Mouse (Mus musculus): ENCODE results near the gene Nop10. TPM values are rescaled to one million over a fixed set of nuclear protein-coding genes. Genes with fewer than 3 reads are reported as not detected.
"Not testable (repeated sequence)": the region's sequence is repeated elsewhere in the genome, so short reads cannot be mapped to it uniquely, and the experiment has no call there.

The Nop10 gene
- polyA plus RNA-seq, 1 experiment from 2014 or later, result 177 TPM

DNA sequence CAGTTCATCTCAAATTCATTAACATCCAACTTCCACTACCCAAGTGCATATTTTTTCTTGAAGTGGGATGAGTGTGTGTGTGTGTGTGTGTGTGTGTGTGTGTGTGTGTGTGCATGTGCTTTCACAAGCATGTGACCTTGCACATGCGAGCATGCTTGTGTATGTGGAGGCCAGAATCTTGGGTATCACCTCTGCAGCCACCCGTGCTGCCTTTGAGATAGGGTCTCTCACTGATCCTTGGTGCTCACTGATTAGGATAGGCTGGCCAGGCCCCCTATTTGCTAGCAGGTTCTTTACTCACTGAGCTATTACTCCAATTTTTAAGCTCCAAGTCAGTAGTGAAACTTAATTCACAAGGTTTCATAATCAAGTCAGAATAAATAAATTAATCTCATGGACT is 11.2 kb downstream of the Nop10 start:
- no peak overlapping the region for H3K27ac ChIP-seq
- no peak overlapping the region for H3K9ac ChIP-seq
- no peak overlapping the region for H3K4me2 ChIP-seq (replicated peaks)
- ATAC-seq (ENCODE audit: low FRiP score) (no peak), DNase-seq (ENCODE audit: low spot score) (no peak)
- no peaks in the 10 kb centered on the region for H3K36me3 ChIP-seq (replicated peaks; ENCODE audit: control insufficient read depth, insufficient read depth)
- no peaks in the 10 kb centered on the region for H3K27me3 ChIP-seq (ENCODE audit: control insufficient read depth, insufficient read depth, low read length)
- H3K4me3 ChIP-seq (replicated peaks; ENCODE audit: low read length), result no peak overlapping the region
- H3K4me1 ChIP-seq (replicated peaks; ENCODE audit: control insufficient read depth, insufficient read depth, low read length), result peaks cover 26% of the 10 kb centered on the region
- WGBS, result 100% methylated on average over 2 of the region's 2 CpGs
- no peaks in the 10 kb centered on the region for H3K9me3 ChIP-seq (ENCODE audit: control insufficient read depth, low read length)

DNA sequence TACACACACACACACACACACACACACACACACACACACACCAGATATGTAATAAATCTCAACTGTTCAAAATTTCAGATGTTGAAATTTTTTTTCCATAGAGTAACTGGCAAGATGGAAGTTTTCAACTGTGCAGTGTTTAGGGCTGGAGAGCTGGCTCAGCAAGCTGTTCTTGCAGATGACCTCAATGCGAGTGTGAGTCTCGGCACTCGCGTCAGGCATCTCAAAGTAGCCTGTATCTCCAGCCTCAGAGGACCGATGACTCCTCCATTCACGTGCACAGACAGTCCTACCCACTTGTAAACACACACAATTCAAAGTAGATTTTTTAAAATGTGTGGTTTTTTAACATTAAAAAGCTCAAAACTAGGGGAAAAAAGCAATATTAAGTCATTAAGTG is 11.7 kb downstream of the Nop10 start:
- DNase-seq (ENCODE audit: low spot score) (no peak), ATAC-seq (ENCODE audit: low FRiP score) (no peak)
- no peaks in the 10 kb centered on the region for H3K36me3 ChIP-seq (replicated peaks; ENCODE audit: control insufficient read depth, insufficient read depth)
- H3K27me3 ChIP-seq (ENCODE audit: control insufficient read depth, insufficient read depth, low read length), result no peaks in the 10 kb centered on the region
- peaks cover 22% of the 10 kb centered on the region for H3K4me1 ChIP-seq (replicated peaks; ENCODE audit: control insufficient read depth, insufficient read depth, low read length)
- H3K4me3 ChIP-seq (replicated peaks; ENCODE audit: low read length), result no peak overlapping the region
- H3K9ac ChIP-seq, result no peak overlapping the region
- 90% methylated on average over 6 of the region's 6 CpGs for WGBS
- no peak overlapping the region for H3K27ac ChIP-seq
- H3K9me3 ChIP-seq (ENCODE audit: control insufficient read depth, low read length), result no peaks in the 10 kb centered on the region
- H3K4me2 ChIP-seq (replicated peaks), result no peak overlapping the region

DNA sequence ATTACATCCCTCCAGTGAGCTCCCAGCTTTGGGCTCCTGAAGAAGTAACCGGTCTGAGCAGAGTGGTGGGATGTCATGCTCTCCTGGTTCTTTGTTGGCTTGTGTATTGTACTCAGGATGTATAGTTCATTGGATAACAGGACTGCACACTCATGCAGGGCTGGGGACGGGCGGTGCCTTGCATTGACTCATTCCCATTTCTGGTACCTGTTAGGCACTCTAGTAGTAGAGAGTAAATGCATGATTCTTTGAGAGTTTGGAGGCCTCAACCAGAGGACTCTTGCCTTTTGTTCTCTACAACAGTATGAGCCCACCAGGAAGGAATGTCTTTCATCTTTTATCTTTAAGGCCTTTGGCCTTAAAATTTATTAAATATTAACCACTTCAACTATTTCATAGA is 15.1 kb downstream of the Nop10 start:
- Histone ChIP-seq H3K27ac (no peak overlapping the region), H3K9ac (no peak overlapping the region), H3K27me3 (ENCODE audit: control insufficient read depth, insufficient read depth, low read length) (no peaks in the 10 kb centered on the region), H3K4me3 (replicated peaks; ENCODE audit: low read length) (no peak overlapping the region), H3K36me3 (replicated peaks; ENCODE audit: control insufficient read depth, insufficient read depth) (no peaks in the 10 kb centered on the region), H3K9me3 (ENCODE audit: control insufficient read depth, low read length) (no peaks in the 10 kb centered on the region), H3K4me2 (replicated peaks) (no peak overlapping the region), H3K4me1 (replicated peaks; ENCODE audit: control insufficient read depth, insufficient read depth, low read length) (no peaks in the 10 kb centered on the region)
- WGBS, result 94% methylated on average over 3 of the region's 3 CpGs
- ATAC-seq (ENCODE audit: low FRiP score) (no peak), DNase-seq (ENCODE audit: low spot score) (no peak)

DNA sequence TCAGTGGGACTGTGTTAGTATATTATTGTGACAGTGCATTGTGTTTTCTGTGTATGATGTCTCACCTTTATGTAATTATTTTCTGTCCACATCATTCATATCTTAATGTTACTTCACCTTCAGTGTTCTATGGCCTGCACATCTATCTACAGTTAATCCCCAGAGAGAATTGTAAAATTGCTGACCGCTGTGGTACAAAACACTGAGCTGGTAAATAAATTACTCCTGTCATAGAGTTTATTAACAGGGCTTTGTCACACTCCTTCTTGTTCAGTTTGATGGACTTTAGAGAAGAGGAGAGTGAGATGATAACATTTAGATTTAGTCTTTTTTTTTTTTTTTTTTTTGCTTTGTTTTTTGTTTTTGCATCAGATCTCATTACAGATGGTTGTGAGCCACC is 21.1 kb downstream of the Nop10 start:
- ATAC-seq (ENCODE audit: low FRiP score), result no peak
- Histone ChIP-seq H3K4me2 (replicated peaks) (no peak overlapping the region), H3K4me3 (replicated peaks; ENCODE audit: low read length) (no peak overlapping the region), H3K27ac (no peak overlapping the region), H3K27me3 (ENCODE audit: control insufficient read depth, insufficient read depth, low read length) (no peaks in the 10 kb centered on the region), H3K36me3 (replicated peaks; ENCODE audit: control insufficient read depth, insufficient read depth) (no peaks in the 10 kb centered on the region), H3K9me3 (ENCODE audit: control insufficient read depth, low read length) (no peaks in the 10 kb centered on the region), H3K4me1 (replicated peaks; ENCODE audit: control insufficient read depth, insufficient read depth, low read length) (peaks cover 10% of the 10 kb centered on the region), H3K9ac (no peak overlapping the region)
- DNase-seq (ENCODE audit: low spot score), result no peak
- WGBS, result 82% methylated on average over 1 of the region's 1 CpGs

- no peaks in the 10 kb centered on the region for H3K27me3 ChIP-seq (ENCODE audit: control insufficient read depth, insufficient read depth, low read length)
- peak overlapping the region; percentile 35 for H3K4me3 ChIP-seq (replicated peaks; ENCODE audit: low read length)
- WGBS, result 2% methylated on average over 21 of the region's 21 CpGs
- peak; percentile 68 for DNase-seq (ENCODE audit: low spot score)
- no peaks in the 10 kb centered on the region for H3K9me3 ChIP-seq (ENCODE audit: control insufficient read depth, low read length)
- no peaks in the 10 kb centered on the region for H3K36me3 ChIP-seq (replicated peaks; ENCODE audit: control insufficient read depth, insufficient read depth)
- ATAC-seq (ENCODE audit: low FRiP score), result peak; percentile 87
- H3K9ac ChIP-seq, result peak overlapping the region; percentile 65
- H3K4me1 ChIP-seq (replicated peaks; ENCODE audit: control insufficient read depth, insufficient read depth, low read length), result peaks cover 10% of the 10 kb centered on the region
- peak overlapping the region; percentile 81 for H3K4me2 ChIP-seq (replicated peaks)
- no peak overlapping the region for H3K27ac ChIP-seq
Observed at GRCm38 (mm10) chr2:112284363-112285030, 22.8 kb downstream of the Nop10 start.

GRCm38 (mm10) chr2:112285031-112285390 is 23.3 kb downstream of the Nop10 start:
- Histone ChIP-seq H3K4me1 (replicated peaks; ENCODE audit: control insufficient read depth, insufficient read depth, low read length) (peaks cover 10% of the 10 kb centered on the region), H3K27me3 (ENCODE audit: control insufficient read depth, insufficient read depth, low read length) (no peaks in the 10 kb centered on the region), H3K9ac (peak overlapping the region; percentile 65; the same call in 1 of the 2 replicates), H3K9me3 (ENCODE audit: control insufficient read depth, low read length) (no peaks in the 10 kb centered on the region), H3K4me3 (replicated peaks; ENCODE audit: low read length) (peak overlapping the region; percentile 35; the same call in 1 of the 2 replicates), H3K36me3 (replicated peaks; ENCODE audit: control insufficient read depth, insufficient read depth) (no peaks in the 10 kb centered on the region), H3K27ac (no peak overlapping the region), H3K4me2 (replicated peaks) (peak overlapping the region; percentile 81)
- no peak for DNase-seq (ENCODE audit: low spot score)
- no peak for ATAC-seq (ENCODE audit: low FRiP score)
- 62% methylated on average over 6 of the region's 6 CpGs for WGBS

DNA sequence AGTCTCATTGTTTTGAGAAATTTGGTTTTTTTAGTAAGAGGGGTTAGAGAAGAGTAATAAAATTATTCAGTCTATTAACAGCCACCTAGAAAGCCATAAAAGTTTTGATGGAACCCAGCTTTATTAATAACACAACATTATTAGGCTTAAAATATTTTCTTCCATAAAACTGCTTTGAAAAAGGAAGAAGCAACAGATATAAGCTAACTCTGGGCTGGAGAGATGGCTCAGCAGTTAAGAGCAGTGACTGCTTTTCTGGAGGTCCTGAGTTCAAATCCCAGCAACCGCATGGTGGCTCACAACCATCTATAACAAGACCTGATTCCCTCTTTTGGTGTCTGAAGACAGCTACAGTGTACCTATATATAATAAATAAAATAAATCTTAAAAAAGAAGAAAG is 24.3 kb downstream of the Nop10 start:
- DNase-seq (ENCODE audit: low spot score); H3K27ac ChIP-seq; H3K4me3 ChIP-seq (replicated peaks; ENCODE audit: low read length); H3K36me3 ChIP-seq (replicated peaks; ENCODE audit: control insufficient read depth, insufficient read depth); H3K27me3 ChIP-seq (ENCODE audit: control insufficient read depth, insufficient read depth, low read length); H3K9ac ChIP-seq; H3K4me2 ChIP-seq (replicated peaks); H3K9me3 ChIP-seq (ENCODE audit: control insufficient read depth, low read length); H3K4me1 ChIP-seq (replicated peaks; ENCODE audit: control insufficient read depth, insufficient read depth, low read length); ATAC-seq (ENCODE audit: low FRiP score): not testable (repeated sequence)
- WGBS, result 100% methylated on average over 1 of the region's 1 CpGs

DNA sequence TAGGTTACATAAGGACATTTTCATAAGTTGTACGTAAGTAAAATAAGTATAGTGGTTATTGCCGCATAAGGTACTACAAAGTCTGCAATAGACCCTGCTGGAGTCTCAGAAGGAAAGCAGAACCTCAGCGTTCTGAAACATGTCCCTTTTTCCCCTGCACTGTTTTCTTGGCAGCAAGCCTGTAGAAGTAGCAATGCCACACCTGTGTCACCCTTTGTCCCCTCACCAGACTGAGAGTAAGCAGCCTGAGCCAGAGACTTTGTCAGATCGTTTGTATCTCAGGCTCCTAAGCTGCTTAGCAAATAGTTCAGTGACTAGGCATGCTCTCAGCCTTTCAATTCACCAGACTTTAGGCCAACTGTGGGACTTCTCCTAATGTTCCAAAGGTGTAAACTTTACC is 25.3 kb downstream of the Nop10 start:
- WGBS, result 75% methylated on average over 4 of the region's 4 CpGs
- H3K4me2 ChIP-seq (replicated peaks), result no peak overlapping the region
- DNase-seq (ENCODE audit: low spot score) (no peak), ATAC-seq (ENCODE audit: low FRiP score) (no peak)
- H3K9me3 ChIP-seq (ENCODE audit: control insufficient read depth, low read length), result no peaks in the 10 kb centered on the region
- no peaks in the 10 kb centered on the region for H3K36me3 ChIP-seq (replicated peaks; ENCODE audit: control insufficient read depth, insufficient read depth)
- no peak overlapping the region for H3K27ac ChIP-seq
- H3K9ac ChIP-seq, result no peak overlapping the region
- no peak overlapping the region for H3K4me3 ChIP-seq (replicated peaks; ENCODE audit: low read length)
- H3K27me3 ChIP-seq (ENCODE audit: control insufficient read depth, insufficient read depth, low read length), result no peaks in the 10 kb centered on the region
- H3K4me1 ChIP-seq (replicated peaks; ENCODE audit: control insufficient read depth, insufficient read depth, low read length), result peaks cover 10% of the 10 kb centered on the region

- Histone ChIP-seq H3K9me3 (ENCODE audit: control insufficient read depth, low read length) (no peaks in the 10 kb centered on the region), H3K4me2 (replicated peaks) (no peak overlapping the region), H3K27me3 (ENCODE audit: control insufficient read depth, insufficient read depth, low read length) (no peaks in the 10 kb centered on the region), H3K9ac (no peak overlapping the region), H3K4me3 (replicated peaks; ENCODE audit: low read length) (no peak overlapping the region), H3K4me1 (replicated peaks; ENCODE audit: control insufficient read depth, insufficient read depth, low read length) (peaks cover 3% of the 10 kb centered on the region; the same call in 1 of the 2 replicates), H3K36me3 (replicated peaks; ENCODE audit: control insufficient read depth, insufficient read depth) (no peaks in the 10 kb centered on the region), H3K27ac (no peak overlapping the region)
- no peak for ATAC-seq (ENCODE audit: low FRiP score)
- 95% methylated on average over 3 of the region's 3 CpGs for WGBS
- no peak for DNase-seq (ENCODE audit: low spot score)
Observed at GRCm38 (mm10) chr2:112289507-112289906, 27.8 kb downstream of the Nop10 start.

GRCm38 (mm10) chr2:112292823-112293222 is 31.1 kb downstream of the Nop10 start:
- DNase-seq (ENCODE audit: low spot score) (no peak), ATAC-seq (ENCODE audit: low FRiP score) (no peak)
- no peaks in the 10 kb centered on the region for H3K27me3 ChIP-seq (ENCODE audit: control insufficient read depth, insufficient read depth, low read length)
- H3K9me3 ChIP-seq (ENCODE audit: control insufficient read depth, low read length), result no peaks in the 10 kb centered on the region
- H3K27ac ChIP-seq, result no peak overlapping the region
- H3K4me3 ChIP-seq (replicated peaks; ENCODE audit: low read length), result no peak overlapping the region
- WGBS, result 88% methylated on average over 2 of the region's 2 CpGs
- 0 out of 2 replicates have a peak, but pooled peaks cover 4% of the 10 kb centered on the region for H3K4me1 ChIP-seq (replicated peaks; ENCODE audit: control insufficient read depth, insufficient read depth, low read length)
- H3K36me3 ChIP-seq (replicated peaks; ENCODE audit: control insufficient read depth, insufficient read depth), result no peaks in the 10 kb centered on the region
- no peak overlapping the region for H3K4me2 ChIP-seq (replicated peaks)
- no peak overlapping the region for H3K9ac ChIP-seq
